In genomic region chr7:79254248-79254888, GRCm38 (mm10) we compare ENCODE assay signal across 11 mouse cellular contexts. TPM values are rescaled to one million over a fixed set of nuclear protein-coding genes. Genes with fewer than 3 reads are reported as not detected.
A peak's percentile ranks its signal among the peaks of the same experiment; 100 is the strongest.
DNase-seq lines count a peak whose midpoint lies in the region; ATAC-seq lines count a peak whose summit lies in the region.
"Had no signal": no experiment of that assay in that cellular context is flagged by ENCODE, and none has a peak within 500 bp of the region (broad histone marks: within the 10 kb centered on the region; RNA-seq: fewer than 3 reads in every experiment).

No protein-coding gene starts in this region.

- ATAC-seq in megakaryocyte-erythroid progenitor cell, adult 5-6 weeks (replicated peaks; ENCODE audit: low FRiP score, low TSS enrichment, poor library complexity, severe bottlenecking) = peak; percentile 85
- no peak for ATAC-seq in midbrain, embryonic 13.5 days
- ATAC-seq: hindbrain, postnatal 0 days had no signal

- H3K36me3 ChIP-seq in midbrain, embryonic 13.5 days = no peaks in the 10 kb centered on the region

- no peak overlapping the region for H3K4me3 ChIP-seq in midbrain, embryonic 13.5 days (replicated peaks)

- H3K9me3 ChIP-seq in midbrain, embryonic 13.5 days = no peaks in the 10 kb centered on the region

- WGBS in midbrain, embryonic 13.5 days = 84% methylated on average over 3 of the region's 3 CpGs

- no peak overlapping the region for H3K9ac ChIP-seq in midbrain, embryonic 13.5 days (replicated peaks)

- H3K27me3 ChIP-seq in midbrain, embryonic 13.5 days = no peaks in the 10 kb centered on the region

- H3K4me2 ChIP-seq in midbrain, embryonic 13.5 days (replicated peaks) = no peak overlapping the region

- DNase-seq in layer of hippocampus, adult 9-11 months = peak; percentile 55
- DNase-seq in layer of hippocampus, adult 9-10 months (ENCODE audit: low spot score) = no peak
- DNase-seq in adipocyte (ENCODE audit: low spot score) = peak; percentile 67
- DNase-seq in heart, adult 9 months (ENCODE audit: low spot score in 2 of 2) = peak; percentile 72 to 74
- DNase-seq in T-cell, adult 2 months (ENCODE audit: low spot score) = no peak
- DNase-seq: adrenal gland, postnatal 10 days; embryo, embryonic 11 days; kidney, postnatal 10 days had no signal

- H3K27ac ChIP-seq in midbrain, embryonic 13.5 days = no peak overlapping the region
- H3K27ac ChIP-seq: hindbrain, postnatal 0 days had no signal

- H3K4me1 ChIP-seq in midbrain, embryonic 13.5 days (replicated peaks) = no peaks in the 10 kb centered on the region

RNA-seq across cellular contexts. Expression of gene Abhd2, which starts 18.6 kb away (rescaled TPM):
- 23.6 and 25.4 TPM in 2 replicates for total RNA-seq in megakaryocyte-erythroid progenitor cell, adult 5-6 weeks (2014; fragmentation: Nextera tagmentation)
- total RNA-seq in megakaryocyte-erythroid progenitor cell, adult 5-6 weeks (2017) = 13.0 and 13.9 TPM in 2 replicates
- polyA plus RNA-seq in midbrain, embryonic 13.5 days (2015; fragmentation: Nextera tagmentation; extraction: Ambion mirVana) = 16.4 and 16.5 TPM in 2 replicates

Comparison
In these comparisons a context has a peak if more than half of its experiments do, and no peak if none do; other contexts are left out.
1. DNase-seq: peak in layer of hippocampus, adult 9-11 months (single experiment), adipocyte (single experiment) and heart, adult 9 months (2 of 2); none in layer of hippocampus, adult 9-10 months (single experiment) and T-cell, adult 2 months (single experiment).